Mouse (Mus musculus) natural killer cell, adult 2 months (primary cell): Measurements from ENCODE around the gene Spred2.

Experiments
- DNase-seq, 2 experiments: peaks; one replicate each; pipeline ENCODE4 v3.0.0; 2022; ENCODE audit warnings: low spot score in 2 of 2

Gene Spred2

GRCm38 (mm10) chr11:19952963-19953362, 28.8 kb downstream of the Spred2 start:
- DNase-seq: no peak

- DNase-seq: no peak
Measured at GRCm38 (mm10) chr11:19953919-19954318, 29.7 kb downstream of the Spred2 start.

GRCm38 (mm10) chr11:19955069-19955468, 30.9 kb downstream of the Spred2 start:
- no peak for DNase-seq

DNA sequence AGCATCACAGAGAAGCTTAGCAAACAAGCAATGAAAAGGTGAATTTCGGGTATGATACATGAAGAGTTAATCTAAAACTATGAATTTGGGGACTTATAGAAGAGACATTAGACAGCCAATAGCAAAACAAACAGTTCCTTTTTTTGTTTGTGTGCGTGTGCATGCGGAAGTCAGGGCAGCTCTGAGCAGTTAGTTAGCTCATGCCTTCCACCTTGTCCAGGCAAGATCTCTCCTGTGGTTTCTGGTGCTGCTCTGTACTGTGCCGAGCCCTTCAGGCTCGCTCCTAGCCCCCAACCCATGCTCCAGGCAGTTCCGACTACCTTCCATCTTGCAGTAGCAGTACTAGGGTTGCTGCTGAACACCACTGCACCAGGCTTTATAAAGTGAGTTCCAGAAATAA, 31.5 kb downstream of the Spred2 start:
- DNase-seq: no peak

GRCm38 (mm10) chr11:19959006-19959405, 34.8 kb downstream of the Spred2 start:
- DNase-seq: no peak

GRCm38 (mm10) chr11:19959897-19960296, 35.7 kb downstream of the Spred2 start:
- DNase-seq: no peak

DNA sequence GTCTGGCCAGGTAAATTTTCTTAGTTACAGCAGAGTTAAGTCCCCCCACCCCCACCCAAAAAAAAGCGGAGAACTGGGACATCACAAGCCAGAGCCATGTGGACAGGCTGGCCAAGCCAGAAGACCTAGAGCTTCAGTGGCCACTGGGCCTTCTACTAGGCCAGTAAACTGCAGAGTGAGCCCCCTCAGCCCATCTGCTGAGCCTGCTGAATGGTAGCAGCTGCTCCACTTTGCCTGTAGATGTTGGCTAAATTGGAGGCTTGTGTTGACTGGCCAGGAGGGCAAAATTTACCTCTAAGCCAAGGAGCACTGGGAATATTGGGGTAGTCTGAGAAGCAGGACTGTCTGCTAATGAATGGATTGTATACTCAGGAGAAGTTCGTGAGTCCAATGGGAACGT, 36.4 kb downstream of the Spred2 start:
- no peak for DNase-seq

DNA sequence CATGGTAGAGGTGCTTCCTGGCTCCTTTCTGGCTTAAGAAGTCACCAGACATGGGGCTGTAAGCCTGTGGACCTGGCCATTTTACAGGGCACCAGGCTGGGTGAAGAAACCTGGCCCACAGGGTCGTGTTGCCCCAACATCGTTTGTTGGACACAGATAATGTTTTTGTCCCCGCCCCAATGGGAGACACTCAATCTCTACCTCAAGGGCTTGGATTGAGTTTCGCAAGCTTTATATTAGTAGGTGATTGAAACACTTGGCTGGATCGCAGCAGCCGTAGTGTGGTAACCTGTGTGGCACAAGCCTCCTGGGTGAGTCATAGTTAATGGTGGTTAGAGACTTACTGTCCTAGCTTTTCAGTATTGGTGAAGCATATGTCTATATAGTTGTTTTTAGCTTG, 36.9 kb downstream of the Spred2 start:
- DNase-seq: no peak

- DNase-seq: no peak
Measured at GRCm38 (mm10) chr11:19961766-19962365, 37.7 kb downstream of the Spred2 start.

GRCm38 (mm10) chr11:19962796-19963195, 38.6 kb downstream of the Spred2 start:
- no peak for DNase-seq

GRCm38 (mm10) chr11:19963717-19964141, 39.6 kb downstream of the Spred2 start:
- DNase-seq: no peak

- DNase-seq: no peak
Measured at GRCm38 (mm10) chr11:19964333-19964732, 40.2 kb downstream of the Spred2 start.

GRCm38 (mm10) chr11:19965037-19965611, 40.9 kb downstream of the Spred2 start:
- DNase-seq: no peak

GRCm38 (mm10) chr11:19965664-19966063, 41.5 kb downstream of the Spred2 start:
- DNase-seq: peak; percentile 47 to 60

DNA sequence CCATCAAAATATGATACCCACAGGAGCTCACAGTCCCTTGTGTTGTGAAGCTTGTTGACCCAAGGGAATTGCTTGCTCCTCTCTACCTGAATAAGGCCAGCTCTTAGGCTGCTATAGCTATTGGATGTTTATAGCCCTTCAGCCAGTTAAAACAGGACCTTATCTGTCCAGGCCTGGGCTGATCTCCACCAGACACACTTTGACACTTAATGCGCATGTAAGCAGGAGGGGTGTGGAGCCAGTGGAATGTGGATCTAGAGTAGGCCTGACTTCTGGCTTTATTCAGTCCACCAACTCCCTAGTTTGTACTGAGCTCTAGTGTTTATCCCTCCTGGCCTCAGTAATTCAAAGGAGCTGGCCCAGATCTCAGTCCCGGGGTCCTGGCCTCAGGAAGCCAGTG, 42.1 kb downstream of the Spred2 start:
- no peak for DNase-seq

- DNase-seq: no peak
Measured at GRCm38 (mm10) chr11:19969584-19969983, 45.4 kb downstream of the Spred2 start.

- no peak for DNase-seq
Measured at GRCm38 (mm10) chr11:19971954-19972750, 48.0 kb downstream of the Spred2 start.

DNA sequence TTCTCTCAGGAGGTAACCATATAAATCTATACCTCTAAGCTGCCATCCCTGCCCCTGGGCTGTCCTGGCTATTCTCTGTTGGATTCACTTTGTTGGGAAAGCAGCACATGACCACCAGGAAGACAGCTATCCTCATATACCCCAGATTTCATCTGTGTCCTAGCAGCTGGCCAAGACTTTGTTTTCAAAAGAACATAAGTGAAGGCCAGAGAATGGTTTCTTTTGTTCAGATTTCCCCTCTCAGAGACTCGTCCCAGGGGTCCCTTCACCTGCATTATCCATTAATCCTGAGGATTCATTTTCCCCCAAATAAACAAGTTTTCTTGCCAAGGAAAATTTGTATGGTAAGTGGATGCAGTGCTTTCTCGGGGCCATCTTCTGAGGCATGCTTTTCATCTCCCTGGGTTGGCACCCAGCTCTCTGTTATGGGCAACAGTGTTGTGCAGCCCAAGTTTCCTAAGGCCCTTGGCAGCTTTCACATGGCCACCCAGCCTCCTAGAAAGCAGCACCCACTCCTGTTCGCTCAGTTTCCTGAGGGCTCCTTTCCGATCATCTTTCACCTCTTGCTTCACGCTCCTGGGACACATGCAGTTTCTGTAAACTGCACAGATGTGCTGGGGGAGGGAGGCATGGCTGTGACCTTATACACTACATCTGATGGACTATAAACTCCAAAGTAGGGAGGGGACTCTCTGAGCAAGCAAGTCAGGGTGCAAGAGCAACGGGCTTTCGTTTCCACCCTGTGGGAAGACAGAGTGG, 49.0 kb downstream of the Spred2 start:
- no peak for DNase-seq

GRCm38 (mm10) chr11:19976032-19976431, 51.9 kb downstream of the Spred2 start:
- DNase-seq: no peak

DNA sequence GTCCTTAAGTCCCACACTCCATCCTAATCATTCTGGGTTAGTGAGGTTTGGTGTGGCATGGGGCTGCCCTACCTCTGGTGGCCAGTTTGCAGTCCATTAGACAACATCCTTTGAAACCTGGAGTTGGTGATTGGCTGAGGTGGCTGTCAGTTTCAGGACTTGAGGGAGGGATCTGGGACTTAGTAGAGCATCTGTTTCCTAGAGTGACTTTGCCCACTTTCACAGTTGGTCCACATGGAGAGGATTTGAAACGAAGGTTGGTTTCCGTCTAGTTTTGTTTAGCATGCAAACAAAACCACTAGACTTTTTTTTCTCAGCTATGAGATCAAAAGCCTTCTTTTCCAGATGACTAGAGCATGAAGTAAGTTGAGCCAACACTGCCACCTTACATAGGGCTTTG, 53.5 kb downstream of the Spred2 start:
- no peak for DNase-seq

DNA sequence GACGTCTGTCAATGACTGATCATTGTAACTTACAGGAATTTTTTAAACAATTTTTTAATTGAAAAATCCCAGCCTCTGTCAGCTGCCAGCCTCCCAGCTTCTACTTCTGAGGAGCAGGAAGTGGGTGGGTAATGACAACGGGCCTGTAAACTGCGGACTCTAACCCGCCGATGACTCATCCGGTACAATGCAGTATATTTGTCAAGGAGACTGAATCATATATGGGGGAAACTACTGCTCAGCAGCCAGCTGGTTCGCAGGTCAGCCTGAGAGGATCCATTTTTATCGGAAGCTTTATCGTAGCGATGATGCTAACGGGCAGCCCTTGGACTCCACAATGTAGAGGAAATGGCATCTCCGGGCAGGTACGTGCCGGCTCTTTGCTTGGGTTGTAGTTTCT, 55.2 kb downstream of the Spred2 start:
- peak; percentile 75 to 79 for DNase-seq

DNA sequence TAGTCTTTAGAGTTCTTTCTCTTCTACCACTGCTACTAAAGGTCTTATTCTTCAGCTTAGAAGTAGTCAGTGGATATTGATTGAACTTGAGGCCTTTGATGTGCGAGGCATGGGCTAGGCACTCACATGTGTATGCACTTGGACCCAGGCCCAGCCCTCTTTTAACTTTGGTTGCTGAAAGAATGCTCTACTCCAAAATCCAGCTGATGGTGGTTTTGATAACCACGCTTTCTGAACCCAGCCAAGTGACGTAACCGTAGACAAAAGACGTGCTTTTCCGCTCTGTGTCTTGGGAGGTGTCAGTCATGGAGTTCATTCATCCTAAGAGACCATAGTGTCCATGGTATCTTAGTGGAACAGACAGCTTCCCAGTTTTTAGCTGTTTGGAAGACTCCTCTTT, 57.9 kb downstream of the Spred2 start:
- DNase-seq: no peak
